Mouse (Mus musculus) heart, adult 11 months (tissue): ENCODE measurements at regions not wholly inside any gene's neighbourhood (a gene's known extent, or its start where the extent isn't known, plus 50 kb on each side); places are given as distances from the start of the nearest gene placed in this dataset.

Source experiments
- DNase-seq: peaks from one replicate; pipeline ENCODE4 v3.0.0; 2022

DNA sequence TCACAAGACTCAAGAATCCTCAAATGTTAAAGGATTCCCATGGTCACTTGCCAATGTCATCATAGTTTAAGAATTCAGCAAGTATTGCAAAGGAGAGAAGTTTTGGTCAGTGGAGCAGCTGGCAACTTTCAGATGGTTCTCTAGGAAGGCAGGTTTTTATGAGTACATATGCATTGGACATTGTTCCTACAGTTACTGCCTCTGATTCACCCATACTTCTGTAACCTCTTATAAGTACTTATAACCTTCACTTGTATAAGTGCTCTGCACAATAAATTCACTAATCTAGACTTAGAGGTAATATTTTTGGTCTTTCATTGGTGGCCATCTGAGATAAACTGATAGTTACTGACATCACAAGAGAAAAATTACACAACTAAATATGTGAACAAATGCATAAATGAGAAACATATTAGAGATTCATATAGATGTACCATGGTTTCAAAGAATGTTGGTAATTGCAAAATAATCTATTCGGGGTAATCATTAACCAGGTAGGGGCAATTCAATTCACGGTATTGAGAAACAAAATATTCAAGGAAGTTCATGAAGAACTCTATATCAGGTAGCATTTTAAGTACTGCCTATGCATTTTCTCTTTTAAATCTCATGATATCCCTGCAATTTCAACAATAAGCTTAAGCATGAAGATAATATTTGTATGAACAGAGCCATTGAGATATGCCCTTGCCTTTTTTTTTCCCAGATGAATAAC, 1059.6 kb downstream of the Pla2g4a start:
- no peak for DNase-seq

- DNase-seq, result peak; percentile 4
Observed at GRCm38 (mm10) chr1:148870788-148871187, 1090.3 kb downstream of the Pla2g4a start.

- peak; percentile 60 for DNase-seq
Observed at GRCm38 (mm10) chr1:148863582-148863981, 1097.5 kb downstream of the Pla2g4a start.

GRCm38 (mm10) chr1:148852990-148853389, 1108.1 kb downstream of the Pla2g4a start:
- DNase-seq, result no peak

DNA sequence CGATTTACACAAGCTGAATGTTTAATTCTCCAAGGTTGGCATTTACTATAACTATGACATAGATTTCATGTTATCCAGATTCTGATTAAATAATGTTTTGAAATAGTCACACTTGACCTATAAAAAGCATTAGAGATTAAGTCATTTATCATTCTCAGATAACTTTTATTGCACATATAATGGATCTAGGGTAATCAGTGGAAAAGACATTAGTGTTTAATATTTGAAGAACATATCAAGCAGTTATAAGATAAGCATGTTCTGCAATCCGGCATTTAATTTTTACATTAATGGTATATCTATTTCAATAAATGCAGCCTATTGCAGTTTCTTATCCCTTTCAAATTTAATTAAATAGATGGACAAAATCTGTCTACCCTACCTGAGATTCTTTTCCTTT, 1114.5 kb downstream of the Pla2g4a start:
- DNase-seq, result no peak

- no peak for DNase-seq
Observed at GRCm38 (mm10) chr1:148823146-148823545, 1137.9 kb downstream of the Pla2g4a start.

- DNase-seq, result no peak
Observed at GRCm38 (mm10) chr1:148808707-148809106, 1152.4 kb downstream of the Pla2g4a start.

DNA sequence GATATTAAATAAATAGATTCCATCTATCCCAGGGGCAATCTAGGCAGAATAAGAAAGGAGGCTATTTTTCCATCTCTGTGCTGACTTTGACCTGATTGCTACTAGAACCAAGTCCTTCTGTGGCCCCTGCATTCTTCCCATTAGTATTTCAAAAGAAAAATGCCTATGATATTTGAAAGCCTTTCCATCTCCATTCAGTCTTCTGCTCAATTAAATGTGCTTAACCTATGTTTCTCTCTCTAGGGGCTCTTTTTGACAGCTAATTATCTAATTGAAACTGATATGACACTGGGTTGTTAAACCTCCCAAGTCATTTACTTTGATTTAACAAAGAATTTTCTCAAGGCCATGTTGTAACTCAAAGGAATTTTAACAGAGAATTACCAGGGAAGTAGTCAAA, 1164.0 kb downstream of the Pla2g4a start:
- DNase-seq, result no peak

DNA sequence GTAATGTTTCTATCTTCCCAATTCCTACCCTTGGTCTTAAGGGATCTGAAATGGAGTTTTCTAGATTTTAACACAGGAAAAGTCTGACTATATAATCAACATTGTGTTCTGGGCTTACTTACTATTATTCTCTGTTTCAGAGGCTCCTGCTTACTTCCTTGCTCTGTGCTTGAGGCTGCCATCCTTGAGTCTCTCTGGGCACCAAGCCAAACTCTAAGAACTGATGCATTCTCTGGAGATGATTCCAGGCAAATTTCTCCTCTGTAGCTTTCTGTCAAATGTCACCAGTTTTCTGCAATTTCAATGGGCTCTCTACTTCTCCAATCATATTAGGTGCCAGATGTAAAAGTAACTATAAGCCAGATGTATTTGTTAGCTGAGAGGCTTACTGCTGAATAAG, 1210.3 kb downstream of the Pla2g4a start:
- DNase-seq, result no peak

- DNase-seq, result no peak
Observed at GRCm38 (mm10) chr1:148722106-148722505, 1239.0 kb downstream of the Pla2g4a start.

- DNase-seq, result peak; percentile 52
Observed at GRCm38 (mm10) chr1:148721409-148721808, 1239.7 kb downstream of the Pla2g4a start.

- DNase-seq, result no peak
Observed at GRCm38 (mm10) chr1:148720980-148721379, 1240.1 kb downstream of the Pla2g4a start.

DNA sequence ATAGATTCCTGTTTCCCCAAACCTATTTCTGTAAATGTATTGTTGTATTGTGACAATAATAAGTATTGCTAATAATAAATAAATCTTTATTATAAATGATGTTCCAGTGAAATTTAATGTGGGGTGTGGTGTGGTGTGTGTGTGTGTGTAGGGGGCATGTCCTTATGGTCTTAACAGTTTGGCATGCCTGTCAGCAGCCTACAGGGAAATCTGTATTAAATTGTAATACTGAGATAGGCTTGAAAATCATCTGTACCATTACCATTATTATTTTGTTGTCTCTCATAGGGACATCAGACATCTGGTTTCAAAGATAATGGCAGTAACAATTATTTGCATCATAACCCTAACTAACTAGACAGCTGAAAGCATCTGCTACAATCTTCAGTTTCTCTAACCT, 1253.0 kb downstream of the Pla2g4a start:
- no peak for DNase-seq

GRCm38 (mm10) chr1:148707657-148708056, 1253.4 kb downstream of the Pla2g4a start:
- DNase-seq, result no peak

GRCm38 (mm10) chr1:148706271-148706807, 1254.8 kb downstream of the Pla2g4a start:
- no peak for DNase-seq

GRCm38 (mm10) chr1:148700599-148700954, 1260.5 kb downstream of the Pla2g4a start:
- DNase-seq, result no peak

- no peak for DNase-seq
Observed at GRCm38 (mm10) chr1:148699854-148700598, 1261.1 kb downstream of the Pla2g4a start.

DNA sequence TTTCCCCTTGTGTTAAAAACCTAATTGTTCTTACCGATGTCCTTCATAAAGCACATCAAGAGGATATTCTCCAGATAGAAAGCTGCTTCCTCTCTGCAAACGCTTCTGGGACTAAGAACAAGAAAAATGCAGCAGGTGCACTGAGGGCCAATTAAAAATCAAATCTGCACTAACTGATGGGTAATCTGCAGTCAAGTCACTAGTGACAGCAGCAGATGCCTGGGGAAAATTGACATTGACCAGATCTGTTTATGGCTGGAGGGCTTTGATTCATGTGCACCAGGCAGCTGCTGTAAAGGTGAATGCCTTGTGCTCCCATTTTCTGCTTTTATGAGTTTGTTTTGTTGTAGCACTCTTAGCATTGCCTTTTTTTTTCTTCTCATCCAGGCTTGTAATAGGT, 1271.0 kb downstream of the Pla2g4a start:
- DNase-seq, result no peak

- DNase-seq, result no peak
Observed at GRCm38 (mm10) chr1:148689618-148690017, 1271.5 kb downstream of the Pla2g4a start.

- no peak for DNase-seq
Observed at GRCm38 (mm10) chr1:148675516-148675915, 1285.6 kb downstream of the Pla2g4a start.

- DNase-seq, result no peak
Observed at GRCm38 (mm10) chr1:148664409-148664808, 1296.7 kb downstream of the Pla2g4a start.

DNA sequence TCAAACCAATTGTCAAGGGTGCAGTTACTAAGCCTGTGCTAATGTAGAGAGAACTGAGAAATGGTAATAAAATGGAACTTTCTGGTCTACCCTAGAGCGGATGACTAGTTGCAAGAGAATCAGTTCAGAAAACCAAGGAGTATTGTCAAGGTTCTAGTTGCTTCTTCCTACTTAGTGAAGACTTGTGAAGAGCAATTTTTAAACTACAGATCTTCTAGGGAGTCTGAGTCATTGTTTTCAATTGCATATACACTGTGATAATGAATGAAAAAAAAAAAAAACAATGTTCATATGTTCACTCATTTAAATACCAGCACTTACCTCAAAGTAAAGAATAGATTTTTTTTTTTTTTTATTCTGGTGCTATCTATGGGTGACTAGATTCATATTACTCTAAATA, 1304.1 kb downstream of the Pla2g4a start:
- no peak for DNase-seq
